Mouse (Mus musculus): ENCODE measurements around the gene Nipbl. TPM values are rescaled to one million over a fixed set of nuclear protein-coding genes. Genes with fewer than 3 reads are reported as not detected.

Nipbl gene
- polyA plus RNA-seq (2014; fragmentation: Illumina TruSeq; extraction: RNeasy Lipid Tissue Mini Kit (QIAGEN cat#74804); ENCODE audit: low read depth, low replicate concordance) = 17.5 TPM

GRCm38 (mm10) chr15:8443926-8444889, at the start of gene Nipbl:
Gene Nipbl, minus strand, starts transcription at chr15:8444463.

Other genes with a start within 250 kb of the Nipbl start
- not detected for gene Gm2310, start 75.5 kb upstream of the Nipbl start, polyA plus RNA-seq (2014; fragmentation: Illumina TruSeq; extraction: RNeasy Lipid Tissue Mini Kit (QIAGEN cat#74804); ENCODE audit: low read depth, low replicate concordance)

Data from liver, adult 10 weeks (tissue).